Mouse (Mus musculus): ENCODE data around the gene Mdp1.

DNA sequence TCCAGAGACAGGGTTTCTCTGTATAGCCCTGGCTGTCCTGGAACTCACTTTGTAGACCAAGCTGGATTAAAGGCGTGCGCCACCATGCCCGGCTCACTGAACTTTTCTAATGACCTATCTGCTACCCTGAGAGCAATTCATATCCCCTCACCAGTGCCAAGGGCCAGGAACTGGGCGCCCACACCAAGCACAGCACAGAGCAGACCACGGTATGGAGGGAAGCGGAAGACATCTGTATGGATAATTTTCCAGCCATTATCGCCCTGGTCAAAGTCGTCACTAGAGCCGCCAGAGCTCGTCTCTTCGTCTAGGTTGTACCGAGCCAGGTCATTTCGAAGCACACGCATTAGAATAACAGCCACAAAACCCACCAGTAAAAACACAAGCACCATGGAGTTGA lies 19.5 kb downstream of the Mdp1 start:
- TF ChIP-seq POLR2A (IDR thresholded peaks at IDR 0.05; ENCODE audit: insufficient read depth, low read depth, low read length) (no peak), EP300 (IDR thresholded peaks at IDR 0.05; ENCODE audit: insufficient read depth, low read depth, low read length) (no peak), CTCF (IDR thresholded peaks at IDR 0.05) (no peak)

Measured in heart, adult 2 months (tissue).